Mouse (Mus musculus): ENCODE data around the gene Dbn1.

Dbn1 gene

DNA sequence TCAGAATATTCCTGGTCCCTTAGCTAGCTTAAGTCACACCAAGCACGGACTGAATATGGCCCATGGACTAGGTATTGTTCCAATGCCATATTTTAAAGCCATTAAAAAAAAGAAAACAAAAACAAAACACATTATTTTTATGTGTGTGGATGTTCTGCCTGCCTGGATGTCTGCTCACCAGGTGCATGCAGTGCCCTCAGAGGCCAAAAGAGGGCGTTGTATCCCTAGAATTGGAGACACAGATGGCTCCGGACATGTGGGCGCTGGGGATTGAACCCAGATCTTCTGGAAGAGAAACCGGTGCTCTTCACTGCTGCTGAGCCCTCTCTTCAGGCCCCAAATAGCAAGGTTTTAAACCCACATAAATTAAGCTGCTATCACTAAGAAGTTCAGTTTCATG lies 9.9 kb downstream of the Dbn1 start:
- DNase-seq (ENCODE audit: low read depth) = peak; percentile 36

DNA sequence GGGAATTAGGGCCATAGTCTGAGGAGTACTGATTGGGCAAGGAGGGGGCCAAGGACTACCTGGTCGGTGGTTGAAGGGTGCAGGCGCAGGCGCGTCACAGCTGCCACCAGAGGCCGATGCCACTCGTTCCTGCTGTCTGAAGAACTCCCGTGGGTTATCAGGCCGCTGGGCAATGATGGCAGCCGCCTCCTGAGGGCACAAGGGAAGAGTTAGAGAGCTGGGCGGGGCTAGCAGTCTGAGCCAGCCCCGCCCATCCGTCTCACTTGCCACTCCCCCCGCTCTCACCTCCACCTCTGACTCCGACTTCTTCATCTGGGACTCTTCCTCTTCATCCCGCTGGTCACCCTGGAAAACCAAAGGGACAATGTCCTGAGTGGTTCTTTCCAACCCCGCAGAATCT lies 10.4 kb downstream of the Dbn1 start:
- no peak for DNase-seq (ENCODE audit: low read depth)

DNA sequence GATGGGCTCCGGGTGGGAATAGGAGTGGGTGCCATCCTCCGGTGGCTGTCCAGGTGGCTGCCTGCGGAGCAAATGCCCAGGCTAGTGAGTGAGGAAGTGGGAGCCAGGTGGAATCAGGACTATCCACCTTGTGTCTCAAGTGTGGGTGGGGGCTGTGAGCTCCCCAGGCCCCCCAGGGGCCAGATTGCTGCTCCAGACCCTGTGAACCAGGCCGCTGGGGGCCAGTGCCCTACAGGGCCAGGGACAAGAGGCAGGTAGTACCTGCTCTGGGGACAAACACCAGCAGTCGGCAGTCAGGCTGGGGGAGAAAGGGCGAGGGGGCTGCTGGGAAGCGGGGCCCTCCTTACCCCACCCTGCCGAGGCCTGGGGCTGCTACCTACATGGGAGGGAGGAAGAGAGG lies 11.7 kb downstream of the Dbn1 start:
- DNase-seq (ENCODE audit: low read depth) = no peak

DNA sequence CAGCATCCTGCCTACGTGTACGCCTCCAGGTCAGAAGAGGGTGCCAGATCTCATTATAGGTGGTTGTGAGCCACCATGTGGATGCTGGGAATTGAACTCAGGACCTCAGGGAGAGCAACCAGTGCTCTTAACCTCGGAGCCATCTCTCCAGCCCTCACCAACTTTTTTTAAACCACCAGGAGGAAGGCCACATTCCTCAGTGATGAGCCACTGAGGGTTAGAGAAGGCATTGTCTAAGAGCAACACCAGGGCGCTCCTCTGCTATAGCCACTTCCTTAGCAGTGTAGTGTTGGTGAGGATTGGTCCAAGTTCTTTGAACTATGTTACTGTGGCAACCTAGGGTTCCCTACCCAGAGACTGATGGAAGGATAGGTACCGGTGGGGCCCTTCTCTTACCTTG lies 12.2 kb downstream of the Dbn1 start:
- DNase-seq (ENCODE audit: low read depth) = no peak

DNA sequence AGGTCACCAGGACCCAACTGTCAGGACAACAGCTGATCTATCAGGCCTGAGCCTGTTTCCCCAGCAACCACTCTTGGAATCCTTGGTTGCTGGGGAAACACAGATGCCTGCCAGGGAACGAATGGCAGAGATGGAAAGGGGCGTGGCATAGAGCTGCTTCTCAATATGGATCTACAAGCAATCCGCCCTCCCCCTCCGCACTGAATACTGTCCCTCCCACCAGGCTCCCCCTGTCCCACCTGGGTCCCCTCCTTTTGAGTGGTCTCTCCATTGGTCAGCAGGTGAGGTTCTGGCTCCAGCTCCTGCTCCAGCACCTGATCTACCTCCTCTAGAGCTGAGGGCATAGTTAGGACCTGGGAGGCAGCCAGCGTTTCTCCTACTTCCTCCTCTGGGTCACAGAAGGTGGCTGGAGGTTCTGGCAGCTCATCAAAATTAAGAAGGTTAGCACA lies 13.3 kb downstream of the Dbn1 start:
- DNase-seq (ENCODE audit: low read depth) = peak; percentile 41

DNA sequence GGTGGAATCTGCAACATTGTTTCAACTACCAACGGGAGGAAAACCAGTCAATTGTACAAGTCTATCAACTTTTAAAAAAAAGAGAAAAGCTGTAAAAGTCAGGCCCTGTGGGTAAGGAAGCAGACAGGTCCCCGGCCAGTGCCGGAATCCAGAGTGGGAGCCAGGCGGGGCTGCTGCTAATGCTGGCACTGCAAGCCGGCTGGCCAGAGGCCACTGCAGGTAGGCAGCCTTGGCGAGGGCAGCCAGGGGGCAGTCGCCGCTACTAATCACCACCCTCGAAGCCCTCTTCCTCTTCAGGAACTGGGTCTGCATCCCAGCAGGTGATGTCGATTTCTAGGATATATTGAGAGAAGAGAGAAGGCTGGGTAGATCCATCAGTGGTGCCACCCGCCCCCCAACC lies 13.9 kb downstream of the Dbn1 start:
- no peak for DNase-seq (ENCODE audit: low read depth)

DNA sequence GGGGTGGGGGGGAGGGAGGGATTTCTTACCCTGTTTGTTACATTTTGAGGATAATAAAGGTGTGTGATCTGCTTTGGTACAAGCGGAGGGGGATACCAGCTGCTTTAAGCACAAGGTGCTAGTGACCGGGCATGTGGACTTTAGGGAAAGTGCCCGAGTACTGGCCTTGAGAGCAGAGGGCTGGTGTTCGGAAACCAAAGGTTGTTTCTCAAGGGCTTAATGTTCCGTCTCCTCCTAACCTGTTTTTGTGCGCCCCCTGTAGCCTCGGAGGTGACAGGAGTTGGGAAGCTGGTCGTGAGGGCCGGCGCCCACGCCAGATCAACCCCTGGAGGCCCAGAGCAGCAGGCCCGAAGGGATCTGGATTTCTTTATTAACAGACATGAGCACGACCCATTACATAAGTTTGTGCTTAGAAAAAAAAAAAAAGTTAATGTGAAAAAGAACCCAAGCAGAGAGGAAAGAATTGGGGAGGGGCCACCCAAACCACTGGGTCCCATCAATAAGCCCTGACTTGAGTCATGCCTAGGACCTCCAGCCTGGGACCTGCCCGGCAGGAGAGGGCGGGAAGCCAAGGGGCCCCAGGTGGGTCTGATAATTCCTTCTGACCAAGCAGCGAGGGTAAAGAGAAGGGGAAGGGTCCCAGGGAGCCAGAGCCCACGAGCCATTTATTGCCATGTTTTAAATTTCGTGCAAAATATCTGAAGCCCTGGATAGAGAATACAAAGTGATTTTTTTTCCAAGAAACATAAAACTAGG lies 14.7 kb downstream of the Dbn1 start:
- DNase-seq (ENCODE audit: low read depth) = peak; percentile 41

DNA sequence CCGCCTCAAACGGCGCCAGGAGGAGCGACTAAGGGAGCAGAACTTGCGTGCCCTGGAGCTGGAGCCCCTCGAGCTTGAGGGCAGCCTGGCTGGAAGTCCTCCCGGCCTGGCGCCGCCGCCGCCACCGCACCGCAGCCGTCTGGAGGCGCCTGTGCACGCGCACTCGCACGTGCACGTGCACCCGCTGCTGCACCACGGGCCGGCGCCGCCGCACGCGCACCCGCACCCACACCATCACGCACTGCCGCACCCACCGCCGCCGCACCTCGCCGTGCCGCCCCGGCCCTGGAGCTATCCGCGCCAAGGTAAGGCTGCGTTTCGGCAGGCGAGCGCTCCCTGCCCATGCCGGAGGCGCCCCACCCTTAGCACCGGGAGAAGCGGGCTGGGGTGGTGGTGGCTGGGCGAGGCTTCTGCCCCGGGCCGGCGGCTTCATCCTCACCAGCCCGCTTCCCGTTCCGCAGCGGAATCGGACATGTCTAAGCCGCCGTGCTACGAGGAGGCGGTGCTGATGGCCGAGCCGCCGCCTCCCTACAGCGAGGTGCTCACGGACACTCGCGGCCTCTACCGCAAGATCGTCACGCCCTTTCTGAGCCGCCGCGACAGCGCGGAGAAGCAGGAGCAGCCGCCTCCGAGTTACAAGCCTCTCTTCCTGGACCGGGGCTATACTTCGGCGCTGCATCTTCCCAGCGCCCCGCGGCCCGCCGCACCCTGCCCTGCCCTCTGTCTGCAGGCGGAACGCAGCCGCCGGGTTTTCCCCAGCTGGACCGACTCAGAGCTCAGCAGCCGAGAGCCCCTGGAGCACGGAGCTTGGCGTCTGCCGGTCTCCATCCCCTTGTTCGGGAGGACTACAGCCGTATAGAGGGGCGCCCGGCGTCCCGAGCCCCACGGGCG lies 15.5 kb downstream of the Dbn1 start:
- peak; percentile 69 for DNase-seq (ENCODE audit: low read depth)

DNA sequence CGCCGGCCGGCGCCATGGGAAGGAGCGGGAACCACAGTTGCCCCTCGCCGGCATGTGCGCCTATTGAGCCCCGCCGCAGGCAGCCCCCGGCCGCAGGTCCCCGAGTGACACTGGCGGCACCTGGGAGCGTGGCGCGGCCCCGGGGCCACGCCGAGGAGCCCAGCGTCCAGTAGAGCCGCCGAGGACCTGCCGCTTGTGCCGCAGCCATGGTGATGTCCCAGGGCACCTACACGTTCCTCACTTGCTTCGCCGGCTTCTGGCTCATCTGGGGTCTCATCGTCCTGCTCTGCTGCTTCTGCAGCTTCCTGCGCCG lies 16.1 kb downstream of the Dbn1 start:
- no peak for DNase-seq (ENCODE audit: low read depth)

DNA sequence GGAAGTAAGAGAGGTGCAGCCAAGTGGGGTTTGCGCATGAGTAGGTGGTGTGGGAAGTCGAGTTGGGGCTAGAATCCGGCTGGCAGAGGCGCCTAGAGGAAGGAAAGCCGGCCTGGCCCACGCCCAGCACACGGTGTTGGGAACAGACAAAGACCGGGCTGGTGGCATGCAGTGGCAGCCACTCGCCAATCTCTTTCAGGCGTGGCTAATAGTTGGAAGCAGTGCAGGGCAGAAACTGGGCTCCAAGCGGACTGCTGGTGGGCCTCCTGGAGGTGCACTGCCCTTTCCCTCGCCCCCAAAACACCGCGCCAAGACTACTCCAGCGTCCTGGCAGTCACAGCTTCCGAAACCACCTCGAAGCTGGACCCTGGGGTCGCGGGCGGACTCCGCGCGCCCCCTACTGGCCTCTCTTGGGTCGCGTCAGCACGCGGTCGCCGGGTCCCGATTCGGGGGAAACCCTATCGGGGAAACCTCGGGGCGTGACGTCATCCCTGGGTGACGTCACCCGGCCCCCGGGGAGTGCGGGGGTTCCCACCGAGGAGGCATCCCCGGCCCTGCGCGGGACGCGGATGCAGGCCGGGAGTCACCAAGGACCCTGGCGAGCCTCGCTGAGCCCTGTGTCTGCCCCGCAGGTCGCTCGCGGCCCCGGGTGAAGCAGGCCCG lies 16.6 kb downstream of the Dbn1 start:
- DNase-seq (ENCODE audit: low read depth) = peak; percentile 90

DNA sequence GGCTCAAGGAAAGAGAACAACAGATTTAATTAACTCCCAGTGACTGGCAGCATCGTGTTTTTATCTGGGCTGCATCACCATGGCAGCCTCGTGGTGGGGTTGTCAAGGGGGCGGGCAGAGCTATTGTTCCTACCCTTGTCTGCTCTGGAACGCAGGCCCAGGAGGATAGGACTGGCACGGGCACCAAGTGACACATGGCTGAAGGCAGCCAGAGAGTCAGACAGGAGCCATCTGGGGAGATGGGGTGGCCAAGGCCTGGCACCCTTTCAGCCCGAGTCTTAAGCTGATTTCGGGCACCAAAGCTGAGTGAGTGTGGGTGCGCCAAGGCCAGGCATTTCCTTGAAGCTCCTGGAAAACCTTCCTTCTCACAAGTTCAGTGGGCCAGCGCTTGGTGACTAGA lies 17.5 kb downstream of the Dbn1 start:
- no peak for DNase-seq (ENCODE audit: low read depth)

DNA sequence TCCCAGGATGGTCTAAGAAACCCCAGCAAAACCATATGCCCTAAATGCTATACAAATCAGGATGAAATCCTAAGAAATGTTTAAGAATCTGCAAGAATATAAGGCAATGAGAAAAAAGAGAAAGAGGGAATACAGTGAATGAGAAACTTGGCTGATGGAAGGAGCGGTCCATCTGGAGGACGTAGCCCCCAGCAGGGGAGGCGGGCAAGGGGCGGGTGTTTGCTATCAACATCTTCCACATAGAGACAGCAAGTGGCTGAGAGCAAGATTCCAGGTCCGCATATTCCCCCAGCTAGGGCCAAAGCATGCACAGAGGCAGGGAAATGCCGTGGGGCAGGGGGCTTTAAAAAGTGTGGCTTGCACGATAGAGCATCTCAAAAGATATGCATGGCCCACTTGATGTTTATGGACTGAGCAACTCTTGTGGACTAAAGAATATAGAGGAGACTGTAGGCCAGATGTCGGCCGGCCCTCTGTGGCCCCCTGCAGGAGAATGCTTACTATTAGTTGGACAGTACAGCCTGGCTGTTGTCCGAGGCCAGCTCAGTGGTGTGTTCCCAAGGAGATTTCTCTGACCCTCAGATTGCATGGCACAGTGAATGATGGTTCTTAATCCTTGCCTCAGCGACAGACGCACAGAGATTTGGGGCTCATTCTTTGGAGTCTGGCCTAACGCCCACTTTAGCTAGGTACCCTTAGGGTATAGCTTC lies 18.9 kb downstream of the Dbn1 start:
- peak; percentile 78 for DNase-seq (ENCODE audit: low read depth)

DNA sequence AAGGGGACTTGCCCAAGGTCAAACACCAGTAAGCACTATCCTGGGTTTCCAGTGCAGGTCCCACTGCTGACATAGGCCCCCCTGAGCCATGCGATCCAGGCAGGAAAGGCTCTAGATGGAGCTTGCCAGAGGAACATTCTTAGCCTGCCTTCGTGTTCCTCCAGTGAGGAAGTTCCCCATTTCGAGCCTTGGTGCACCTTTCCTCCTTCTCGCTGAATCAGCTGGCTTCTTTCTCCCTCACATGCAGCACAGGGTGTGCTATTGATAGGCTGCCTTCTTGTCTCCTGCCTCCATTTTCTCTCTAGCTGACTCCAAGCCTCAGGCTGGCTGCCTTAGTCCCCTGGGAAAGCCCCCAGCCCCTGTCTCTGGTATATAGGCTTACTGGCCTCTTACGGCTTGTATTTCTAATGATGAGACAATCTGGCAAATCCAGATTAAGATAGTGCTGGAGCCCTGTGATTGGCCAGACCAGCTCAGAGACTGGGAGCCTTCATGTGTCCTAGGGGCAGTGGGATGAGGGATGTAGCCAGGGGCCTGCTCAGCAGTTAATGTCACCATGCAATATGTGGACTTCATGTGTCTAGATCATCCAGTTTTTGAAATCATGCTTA lies 22.0 kb downstream of the Dbn1 start:
- no peak for DNase-seq (ENCODE audit: low read depth)

DNA sequence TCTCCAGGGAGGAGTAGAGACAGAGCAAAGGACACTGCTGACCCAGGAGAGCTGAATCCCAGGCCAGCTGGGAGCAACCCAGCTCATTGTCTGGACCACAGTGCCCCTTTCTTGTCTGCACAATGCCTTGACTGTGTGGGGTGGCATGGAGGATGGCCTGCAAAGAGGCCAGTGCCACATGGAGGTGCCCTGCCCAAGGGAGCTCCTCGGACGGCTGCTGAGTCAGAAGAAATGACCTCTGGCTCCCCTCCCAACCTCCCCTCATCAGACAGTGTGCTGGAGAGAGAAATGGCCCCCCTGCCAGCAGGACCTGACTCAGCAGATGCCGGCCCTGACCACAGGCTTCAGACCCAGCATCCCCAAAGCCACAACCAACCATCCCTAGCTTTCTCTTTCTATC lies 22.7 kb downstream of the Dbn1 start:
- DNase-seq (ENCODE audit: low read depth) = peak; percentile 82

DNA sequence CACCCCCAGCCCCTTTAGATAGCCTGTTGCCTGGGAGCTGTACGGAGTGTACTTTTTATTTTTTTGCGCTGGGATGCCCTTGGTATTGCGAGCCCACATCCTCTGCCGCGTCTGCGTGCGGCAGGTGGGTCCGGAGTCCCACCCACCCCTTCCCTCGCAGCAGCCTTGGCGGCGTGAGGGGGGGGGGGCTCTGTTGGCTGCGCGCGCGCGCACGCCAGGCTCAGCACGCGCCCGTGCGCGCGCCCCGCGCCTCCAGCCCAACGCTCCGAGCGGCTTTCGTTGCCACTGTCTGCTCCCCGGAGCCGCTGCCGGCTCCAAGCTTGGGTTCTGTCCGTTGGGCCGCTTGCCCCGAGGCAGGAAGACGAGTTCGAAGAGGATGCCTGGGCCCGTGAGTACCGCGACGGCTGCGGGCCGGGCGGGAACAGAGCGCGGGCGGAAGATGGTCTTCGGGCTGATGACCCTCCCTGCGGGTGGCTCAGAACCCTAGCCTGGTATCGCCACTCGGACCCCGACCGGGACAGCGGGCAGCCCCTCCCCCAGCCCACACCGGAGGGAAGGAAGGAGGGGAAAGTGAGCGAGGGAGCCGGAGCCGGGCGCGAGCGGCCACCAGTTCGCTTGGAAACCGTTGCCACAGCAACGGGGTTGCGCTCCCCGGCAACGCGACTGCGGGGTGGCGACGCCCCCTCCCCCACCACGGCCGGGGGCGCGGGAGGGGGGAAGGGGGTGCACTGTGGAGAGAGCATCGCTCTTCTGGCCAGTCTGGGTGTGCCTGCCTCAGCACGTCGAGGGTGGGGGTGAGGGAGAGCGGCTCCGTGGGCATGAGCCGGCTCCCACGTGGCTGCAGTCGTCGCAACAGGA lies 23.7 kb downstream of the Dbn1 start, which contains the start of gene Prr7:
TSS of gene Prr7 (plus strand) at position 241 of the 858 bp plus-strand sequence.
- peak; percentile 69 for DNase-seq (ENCODE audit: low read depth)

DNA sequence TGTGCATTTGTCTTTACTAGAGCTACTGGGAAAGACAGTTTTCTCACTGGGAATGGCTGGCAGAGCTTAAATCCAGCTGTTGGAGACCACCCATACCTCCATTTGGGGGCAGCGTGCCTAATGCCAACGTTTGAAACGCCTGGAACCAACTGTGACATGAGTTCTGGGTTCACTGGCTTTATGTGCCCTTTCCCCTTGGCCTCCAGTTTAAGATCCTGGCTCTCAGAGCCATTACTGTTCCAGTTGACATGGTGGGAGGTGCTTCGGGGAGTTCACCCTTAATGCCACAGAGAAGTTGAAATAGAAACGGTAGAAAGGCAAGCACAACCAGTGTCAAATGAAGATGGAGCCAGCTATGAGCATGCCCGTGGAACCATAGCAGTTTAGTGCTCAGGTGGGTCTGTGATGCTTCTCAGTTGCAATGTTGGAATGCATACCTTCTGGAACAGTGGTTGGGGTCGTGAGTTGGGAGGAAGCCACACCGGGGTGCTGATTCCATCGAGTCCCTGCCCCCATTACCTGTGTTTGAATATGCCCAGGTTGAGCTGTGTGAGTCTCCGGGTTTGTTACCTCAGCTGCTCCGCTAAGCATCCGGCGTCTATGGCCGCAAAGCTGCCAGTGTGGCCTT lies 24.4 kb downstream of the Dbn1 start:
- no peak for DNase-seq (ENCODE audit: low read depth)

DNA sequence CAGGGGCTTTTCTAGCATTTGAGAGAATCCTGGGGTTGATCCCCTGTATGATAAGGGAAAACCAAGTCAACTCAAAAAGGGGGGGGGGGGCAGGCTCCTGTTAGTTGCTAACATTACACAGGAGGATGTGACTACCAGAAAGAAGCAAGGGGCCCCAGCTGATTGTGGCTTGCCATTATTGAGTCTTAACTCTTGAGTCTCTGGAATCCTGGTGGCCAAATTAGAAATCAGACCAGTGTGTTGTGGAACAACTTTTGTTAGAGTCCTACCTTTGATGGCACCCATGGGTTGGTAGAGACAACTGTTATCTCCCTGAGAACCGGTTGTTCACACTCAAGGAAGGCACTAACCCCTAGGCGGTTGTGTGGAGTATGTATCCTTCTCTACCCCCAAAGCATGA lies 24.9 kb downstream of the Dbn1 start:
- no peak for DNase-seq (ENCODE audit: low read depth)

DNA sequence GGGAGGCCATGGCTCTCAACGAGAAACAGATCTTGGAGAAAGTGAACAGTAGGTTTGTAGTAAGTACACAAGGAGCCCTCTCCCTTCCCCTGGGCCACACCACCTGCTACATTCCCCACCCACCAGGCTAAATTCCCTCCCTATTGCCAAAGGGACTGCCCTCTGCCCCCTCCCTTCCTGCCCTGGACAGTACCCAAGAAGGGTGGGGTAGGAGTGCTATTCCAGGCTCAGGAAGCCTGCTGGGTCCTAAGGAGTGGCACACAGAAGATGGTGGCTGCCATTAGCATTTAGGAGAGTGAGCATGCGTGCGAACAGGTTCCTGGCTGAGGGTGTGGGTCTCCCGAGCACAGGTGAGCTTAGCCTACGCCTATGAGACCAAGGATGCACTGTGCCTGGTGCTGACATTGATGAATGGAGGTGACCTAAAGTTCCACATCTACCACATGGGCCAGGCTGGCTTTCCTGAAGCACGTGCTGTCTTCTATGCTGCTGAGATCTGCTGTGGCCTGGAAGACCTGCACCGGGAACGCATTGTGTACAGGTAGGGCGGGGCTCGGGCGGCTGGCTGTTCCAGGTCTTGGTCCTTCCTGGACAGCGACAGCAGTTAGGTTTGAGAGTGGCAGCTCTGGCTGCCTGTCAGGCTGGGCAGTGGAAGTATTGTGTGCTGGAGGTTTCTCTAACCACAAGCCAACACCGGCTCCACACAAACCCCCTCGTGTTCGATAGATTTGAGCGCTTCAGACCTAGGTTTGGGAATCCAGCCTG lies 35.9 kb downstream of the Dbn1 start:
- DNase-seq (ENCODE audit: low read depth) = no peak

DNA sequence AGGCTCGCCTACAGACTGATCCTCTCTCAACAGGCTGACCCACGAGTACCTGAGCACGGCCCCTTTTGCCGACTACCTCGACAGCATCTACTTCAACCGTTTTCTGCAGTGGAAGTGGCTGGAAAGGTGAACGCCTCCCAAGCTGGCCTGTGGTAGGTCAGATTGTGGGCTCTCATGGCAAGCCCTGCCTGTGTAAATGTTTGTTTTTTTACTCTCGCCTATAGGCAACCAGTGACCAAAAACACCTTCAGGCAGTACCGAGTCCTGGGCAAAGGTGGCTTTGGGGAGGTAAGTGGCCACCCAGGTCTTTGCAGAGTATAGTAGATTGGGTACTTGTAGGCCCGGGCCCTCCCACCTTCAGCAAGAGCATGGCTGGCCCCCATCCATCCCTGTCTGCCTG lies 36.6 kb downstream of the Dbn1 start:
- DNase-seq (ENCODE audit: low read depth) = no peak

All from NIH3T3 (cell line).